Mouse (Mus musculus): ENCODE measurements at regions not wholly inside any gene's neighbourhood (a gene's known extent, or its start where the extent isn't known, plus 50 kb on each side); places are given as distances from the start of the nearest gene placed in this dataset.

DNA sequence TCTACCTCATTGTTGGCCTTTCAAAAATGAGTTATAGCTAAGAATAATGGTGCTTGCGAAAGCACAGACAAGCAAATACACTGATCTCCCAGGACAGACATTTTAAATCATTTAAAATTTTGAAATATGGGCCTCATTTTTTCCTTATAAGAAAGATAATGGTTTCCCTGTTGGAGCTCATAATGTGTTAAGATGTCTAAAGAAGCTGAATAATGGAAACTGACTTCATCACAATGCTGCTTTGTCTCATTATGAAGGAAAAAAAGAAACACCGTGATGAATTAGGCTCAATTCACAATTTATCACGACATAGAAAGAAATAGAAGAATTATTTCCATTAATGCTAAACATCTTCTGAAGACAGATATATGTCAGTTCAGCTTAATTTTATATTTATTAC is 752.5 kb downstream of the Triml1 start:
- H3K9me3 ChIP-seq (replicated peaks; ENCODE audit: insufficient read depth, low read length): no peaks in the 10 kb centered on the region
- no peak overlapping the region for H3K4me3 ChIP-seq (ENCODE audit: control insufficient read depth in 1 of 2, insufficient read depth in 1 of 2, low read depth in 2 of 2, low read length in 2 of 2)
- no peaks in the 10 kb centered on the region for H3K79me2 ChIP-seq (ENCODE audit: control insufficient read depth, insufficient read depth, low read length, poor library complexity)
- no peaks in the 10 kb centered on the region for H3K4me1 ChIP-seq (ENCODE audit: control insufficient read depth in 1 of 2, insufficient read depth in 2 of 2, low read length in 2 of 2)
- no peak overlapping the region for H3K27ac ChIP-seq (ENCODE audit: control insufficient read depth, low read depth, low read length)
- no peaks in the 10 kb centered on the region for H3K36me3 ChIP-seq (ENCODE audit: control insufficient read depth in 1 of 2, insufficient read depth in 2 of 2, low read length in 2 of 2)
- no peak for DNase-seq (ENCODE audit: low read depth, low spot score)
- H3K9ac ChIP-seq (ENCODE audit: control insufficient read depth, low read depth, low read length, poor library complexity, severe bottlenecking): no peak overlapping the region
- no peak for TF ChIP-seq MYC (IDR thresholded peaks at IDR 0.05; ENCODE audit: low read depth, low read length)
- no peaks in the 10 kb centered on the region for H3K27me3 ChIP-seq (ENCODE audit: control insufficient read depth in 1 of 2, insufficient read depth in 2 of 2, low read length in 2 of 2)

DNA sequence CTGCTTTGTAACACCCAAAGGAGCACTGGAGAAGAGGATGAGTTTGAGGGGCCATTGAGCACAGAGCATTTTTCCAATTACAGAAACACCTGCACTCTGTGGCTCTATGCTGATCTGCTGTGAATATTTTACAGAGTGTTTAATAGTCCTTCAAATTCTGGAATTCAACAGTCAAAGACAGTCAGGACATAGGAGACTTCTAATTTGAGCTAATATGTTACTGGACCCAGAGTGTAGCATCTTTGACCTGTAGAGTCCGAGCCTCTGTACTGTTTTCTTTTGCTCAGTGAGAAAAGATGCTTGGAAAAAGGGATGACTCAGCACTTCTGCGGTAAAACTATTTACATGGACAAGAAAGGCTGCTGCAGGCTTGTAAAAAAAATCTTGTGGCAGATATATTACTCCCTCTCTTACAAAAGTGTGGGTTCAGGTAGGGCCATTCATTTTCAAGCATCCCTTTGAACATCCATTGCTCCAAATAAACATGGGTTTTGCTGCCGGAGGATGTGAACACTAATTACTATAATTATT is 793.1 kb downstream of the Triml1 start:
- Histone ChIP-seq H3K9ac (ENCODE audit: control insufficient read depth, low read depth, low read length, poor library complexity, severe bottlenecking) (no peak overlapping the region), H3K27ac (ENCODE audit: control insufficient read depth, low read depth, low read length) (no peak overlapping the region), H3K79me2 (ENCODE audit: control insufficient read depth, insufficient read depth, low read length, poor library complexity) (no peaks in the 10 kb centered on the region), H3K27me3 (ENCODE audit: control insufficient read depth in 1 of 2, insufficient read depth in 2 of 2, low read length in 2 of 2) (no peaks in the 10 kb centered on the region), H3K4me3 (ENCODE audit: control insufficient read depth in 1 of 2, insufficient read depth in 1 of 2, low read depth in 2 of 2, low read length in 2 of 2) (no peak overlapping the region), H3K4me1 (ENCODE audit: control insufficient read depth in 1 of 2, insufficient read depth in 2 of 2, low read length in 2 of 2) (no peaks in the 10 kb centered on the region), H3K9me3 (replicated peaks; ENCODE audit: insufficient read depth, low read length) (no peaks in the 10 kb centered on the region), H3K36me3 (ENCODE audit: control insufficient read depth in 1 of 2, insufficient read depth in 2 of 2, low read length in 2 of 2) (no peaks in the 10 kb centered on the region)
- peak; percentile 28; the same call in 1 of the 2 replicates for TF ChIP-seq MAFK (IDR thresholded peaks at IDR 0.05; ENCODE audit: borderline replicate concordance, low read depth, low read length)
- no peak for TF ChIP-seq GATA1 (IDR thresholded peaks at IDR 0.05; ENCODE audit: low read depth, low read length)
- no peak for DNase-seq (ENCODE audit: low read depth, low spot score)

DNA sequence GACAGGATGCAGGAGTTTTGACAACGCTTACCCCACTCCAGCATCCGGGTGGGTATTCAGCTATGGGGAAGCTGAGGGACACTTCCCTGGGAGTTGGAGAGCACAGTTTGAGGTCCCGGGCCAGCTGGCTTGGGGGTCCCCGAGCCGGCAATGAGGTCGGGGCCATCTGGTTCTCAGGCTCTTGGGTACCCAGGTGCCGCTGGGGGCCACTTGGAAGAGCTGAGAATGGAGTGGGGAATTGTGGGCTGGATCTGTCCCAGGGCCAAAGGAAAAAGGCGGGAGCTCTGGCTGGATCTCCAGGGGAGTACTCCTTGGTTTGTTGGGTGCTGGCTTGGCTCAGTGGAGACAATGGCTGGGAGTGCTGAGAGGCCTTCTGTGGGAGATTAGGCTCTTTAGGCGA is 806.6 kb downstream of the Triml1 start:
- Histone ChIP-seq H3K79me2 (ENCODE audit: control insufficient read depth, insufficient read depth, low read length, poor library complexity) (no peaks in the 10 kb centered on the region), H3K27me3 (ENCODE audit: control insufficient read depth in 1 of 2, insufficient read depth in 2 of 2, low read length in 2 of 2) (no peaks in the 10 kb centered on the region), H3K36me3 (ENCODE audit: control insufficient read depth in 1 of 2, insufficient read depth in 2 of 2, low read length in 2 of 2) (no peaks in the 10 kb centered on the region), H3K4me3 (ENCODE audit: control insufficient read depth in 1 of 2, insufficient read depth in 1 of 2, low read depth in 2 of 2, low read length in 2 of 2) (no peak overlapping the region), H3K27ac (ENCODE audit: control insufficient read depth, low read depth, low read length) (no peak overlapping the region), H3K4me1 (ENCODE audit: control insufficient read depth in 1 of 2, insufficient read depth in 2 of 2, low read length in 2 of 2) (no peaks in the 10 kb centered on the region), H3K9me3 (replicated peaks; ENCODE audit: insufficient read depth, low read length) (no peaks in the 10 kb centered on the region), H3K9ac (ENCODE audit: control insufficient read depth, low read depth, low read length, poor library complexity, severe bottlenecking) (no peak overlapping the region)
- TF ChIP-seq CHD1 (IDR thresholded peaks at IDR 0.05; ENCODE audit: low read depth, low read length) (no peak), EP300 (IDR thresholded peaks at IDR 0.05; ENCODE audit: low read depth in 1 of 2, low read length in 2 of 2) (no peak), NRF1 (IDR thresholded peaks at IDR 0.05; ENCODE audit: insufficient read depth, low read depth, low read length, poor library complexity, severe bottlenecking) (no peak), E2F4 (IDR thresholded peaks at IDR 0.05; ENCODE audit: borderline replicate concordance, low read depth, low read length) (no peak), RAD21 (IDR thresholded peaks at IDR 0.05; ENCODE audit: low read depth, low read length) (no peak), POLR2A (IDR thresholded peaks at IDR 0.05; ENCODE audit: control insufficient read depth in 1 of 2, insufficient read depth in 1 of 2, low read depth in 1 of 2, low read length in 2 of 2, poor library complexity in 1 of 2) (no peak), TBP (IDR thresholded peaks at IDR 0.05; ENCODE audit: low read depth, low read length) (no peak), NELFE (IDR thresholded peaks at IDR 0.05; ENCODE audit: low read depth, low read length) (no peak), ELF1 (IDR thresholded peaks at IDR 0.05; ENCODE audit: low read depth, low read length) (no peak), MYB (IDR thresholded peaks at IDR 0.05; ENCODE audit: low read depth, low read length) (no peak)
- DNase-seq (ENCODE audit: low read depth, low spot score): no peak
